Mouse (Mus musculus): ENCODE data around the gene Sod1.

DNA sequence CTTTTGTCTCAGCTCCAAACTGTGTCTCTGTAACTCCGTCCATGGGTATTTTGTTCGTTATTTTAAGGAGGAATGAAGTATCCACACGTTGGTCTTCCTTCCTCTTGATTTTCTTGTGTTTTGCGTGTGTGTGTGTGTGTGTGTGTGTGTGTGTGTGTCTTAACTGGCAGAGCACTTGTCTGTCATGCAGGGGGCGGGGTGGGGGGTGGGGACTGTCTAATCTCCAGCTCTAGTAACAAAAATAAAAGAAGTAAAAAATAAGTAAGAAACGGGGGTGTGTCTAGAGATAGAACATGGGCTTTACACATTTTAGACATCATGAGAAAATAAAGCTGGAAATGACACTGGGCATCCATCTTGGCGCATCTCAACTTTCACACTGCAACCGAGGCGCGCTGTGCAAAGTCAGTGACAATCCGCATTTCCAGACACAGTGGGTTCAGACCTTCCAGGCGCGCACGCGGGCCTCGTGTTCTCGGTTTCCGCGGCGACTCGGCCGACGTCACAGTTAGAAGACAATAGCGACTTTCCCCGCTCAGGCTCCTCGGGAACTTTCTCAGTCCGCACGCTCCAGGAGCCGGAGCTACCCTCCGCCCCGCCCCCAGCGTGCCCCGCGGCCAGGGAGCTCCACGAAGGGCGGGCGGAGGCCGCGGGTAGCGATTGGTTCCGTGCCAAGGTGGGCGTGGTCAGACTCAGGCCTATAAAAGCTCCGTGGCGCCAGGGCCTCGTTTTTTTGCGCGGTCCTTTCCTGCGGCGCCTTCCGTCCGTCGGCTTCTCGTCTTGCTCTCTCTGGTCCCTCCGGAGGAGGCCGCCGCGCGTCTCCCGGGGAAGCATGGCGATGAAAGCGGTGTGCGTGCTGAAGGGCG, at the start of gene Sod1:
- TF ChIP-seq GATA1 (IDR thresholded peaks at IDR 0.05; ENCODE audit: low read length) (no peak), TAL1 (IDR thresholded peaks at IDR 0.05; ENCODE audit: low read length) (no peak)
